Mouse (Mus musculus) limb, embryonic 11.5 days (tissue): ENCODE data around the gene Gm10153. TPM values are rescaled to one million over a fixed set of nuclear protein-coding genes. Genes with fewer than 3 reads are reported as not detected.

Experiments
- polyA plus RNA-seq: library from polyadenylated mRNA; unstranded; fragments of >200 nt; fragmentation: Nextera tagmentation; extraction: Ambion mirVana; gene quantifications from 2 replicates; pipeline ENCODE4 v1.2.1, GENCODE M21; 2014

The Gm10153 gene
- polyA plus RNA-seq, 1 experiment from 2014 or later: not detected

Other genes with a start within 250 kb of the Gm10153 start
- gene Brsk2, start 240.6 kb downstream of the Gm10153 start, polyA plus RNA-seq: 0.49 and 0.51 TPM in 2 replicates
- 57.6 and 62.7 TPM in 2 replicates for gene Mob2, start 129.3 kb downstream of the Gm10153 start, polyA plus RNA-seq
- gene Dusp8, start 94.5 kb downstream of the Gm10153 start, polyA plus RNA-seq: 0.47 and 0.48 TPM in 2 replicates
- not detected in 2 replicates for gene Gm45618, start 69.7 kb downstream of the Gm10153 start, polyA plus RNA-seq
- not detected in 2 replicates for gene Gm39115, start 54.4 kb downstream of the Gm10153 start, polyA plus RNA-seq
- not detected in 2 replicates for gene Gm45337, start 45.8 kb downstream of the Gm10153 start, polyA plus RNA-seq
- gene Gm29735, start 33.3 kb downstream of the Gm10153 start, polyA plus RNA-seq: not detected in 2 replicates
- gene Gm4553, start 24.6 kb downstream of the Gm10153 start, polyA plus RNA-seq: not detected in 2 replicates
- gene Krtap5-2, start 14.4 kb downstream of the Gm10153 start, polyA plus RNA-seq: not detected in 2 replicates
- gene Krtap5-3, start 11.0 kb upstream of the Gm10153 start, polyA plus RNA-seq: not detected in 2 replicates
- not detected in 2 replicates for gene Gm7579, start 21.5 kb upstream of the Gm10153 start, polyA plus RNA-seq
- not detected in 2 replicates for gene Krtap5-5, start 39.6 kb upstream of the Gm10153 start, polyA plus RNA-seq
- not detected in 2 replicates for gene Gm40460, start 50.7 kb upstream of the Gm10153 start, polyA plus RNA-seq
- not detected in 2 replicates for gene Gm2431, start 68.0 kb upstream of the Gm10153 start, polyA plus RNA-seq
- gene Gm4559, start 84.0 kb upstream of the Gm10153 start, polyA plus RNA-seq: not detected in 2 replicates
- not detected in 2 replicates for gene Krtap5-1, start 106.7 kb upstream of the Gm10153 start, polyA plus RNA-seq
- not detected in 2 replicates for gene Krtap5-4, start 113.2 kb upstream of the Gm10153 start, polyA plus RNA-seq
- 0.27 and 0.72 TPM in 2 replicates for gene Ifitm10, start 183.4 kb upstream of the Gm10153 start, polyA plus RNA-seq
- 0.79 TPM in 1 of 2 replicates, not detected in the other for gene Gm49369, start 192.3 kb upstream of the Gm10153 start, polyA plus RNA-seq
- 133 and 139 TPM in 2 replicates for gene Ctsd, start 197.6 kb upstream of the Gm10153 start, polyA plus RNA-seq
- 0.62 TPM in 1 of 2 replicates, not detected in the other for gene Syt8, start 244.5 kb upstream of the Gm10153 start, polyA plus RNA-seq